Mouse (Mus musculus) megakaryocyte, embryonic 14.5 days (primary cell): ENCODE data around the gene Hoxa11.

Experiments used
- FLI1 ChIP-seq: IDR thresholded peaks from 2 replicates; pipeline ENCODE4 v1.6.1; 2012; ENCODE audit warnings: low read length, inconsistent platforms, mixed read lengths
- GATA1 ChIP-seq: IDR thresholded peaks from 3 replicates; pipeline ENCODE4 v1.6.1; 2012; ENCODE audit warnings: mixed read lengths, low read length, inconsistent platforms, borderline replicate concordance

DNA sequence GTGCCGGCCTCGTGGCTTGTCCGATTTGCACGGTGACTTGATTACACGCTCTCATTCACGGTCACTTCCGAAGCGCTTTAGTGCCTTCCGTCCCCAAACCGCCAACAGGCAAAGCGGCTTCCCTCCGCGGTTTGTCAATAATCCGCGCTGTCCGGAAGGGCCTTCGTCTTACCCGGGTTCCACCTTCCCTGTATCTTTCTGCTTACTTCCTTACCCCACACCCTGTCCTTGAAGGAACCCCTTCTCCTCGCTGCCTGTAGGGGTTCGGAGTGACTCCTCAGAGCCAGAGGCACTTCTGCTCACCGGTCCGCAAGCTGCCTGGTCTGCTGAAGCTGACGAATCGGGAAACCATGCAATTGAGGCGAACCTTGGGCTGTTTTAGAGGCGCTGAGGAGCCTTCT is 793 bp upstream of the Hoxa11 start:
- no peak for TF ChIP-seq GATA1
- TF ChIP-seq FLI1: no peak
